Mouse (Mus musculus): ENCODE results near the gene Trex1.

DNA sequence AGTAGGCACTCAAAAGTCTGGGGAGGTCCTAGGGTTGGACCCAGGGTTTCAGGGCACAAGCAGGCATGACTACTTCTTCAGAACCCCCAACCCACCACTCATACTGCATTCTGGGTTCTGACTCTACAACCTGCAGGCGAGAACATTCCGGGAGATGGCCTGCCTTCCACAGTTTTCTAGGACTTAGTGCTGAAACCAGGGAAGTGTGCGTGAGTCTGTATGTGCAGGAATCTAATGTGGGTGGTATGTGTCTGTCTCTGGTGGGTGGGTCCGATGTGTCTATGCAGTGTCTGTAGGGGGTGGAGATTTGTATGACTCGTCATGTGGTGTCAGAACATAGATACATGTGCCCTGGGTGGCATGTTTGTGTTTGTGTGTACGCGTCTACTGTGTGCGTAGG, 38.8 kb upstream of the Trex1 start:
- no peak for TF ChIP-seq ZNF384 (IDR thresholded peaks at IDR 0.05; ENCODE audit: low read depth, low read length)
- TF ChIP-seq ZC3H11A (IDR thresholded peaks at IDR 0.05; ENCODE audit: borderline replicate concordance, low read depth, low read length), result no peak
- no peak for TF ChIP-seq HCFC1 (IDR thresholded peaks at IDR 0.05; ENCODE audit: borderline replicate concordance, insufficient read depth, low read length)
- TF ChIP-seq CHD2 (IDR thresholded peaks at IDR 0.05; ENCODE audit: low read depth, low read length), result no peak
- TF ChIP-seq MAFK (IDR thresholded peaks at IDR 0.05; ENCODE audit: insufficient read depth, low read depth, low read length), result no peak

All from ES-E14 (cell line).